In genomic region chr7:125708100-125708499, GRCm38 (mm10) we compare ENCODE assay signal across 8 mouse cellular contexts. TPM values are rescaled to one million over a fixed set of nuclear protein-coding genes. Genes with fewer than 3 reads are reported as not detected.
DNase-seq lines count a peak whose midpoint lies in the region; ATAC-seq and TF ChIP-seq lines count a peak whose summit lies in the region.

No protein-coding gene starts in this region.

- no peak for TF ChIP-seq CTCF in testis, adult 2 months (IDR thresholded peaks at IDR 0.05; ENCODE audit: control insufficient read depth, insufficient read depth, insufficient replicate concordance, low read depth, low read length)

- ATAC-seq in liver, embryonic 12.5 days = no peak
- ATAC-seq in activated CD4-positive, CD25-positive, alpha-beta regulatory T cell, adult 4 months = no peak

- 2% methylated on average over 15 of the region's 15 CpGs for WGBS in liver, embryonic 12.5 days (ENCODE audit: insufficient replicate concordance)

- TF ChIP-seq POLR2A in testis, adult 2 months (IDR thresholded peaks at IDR 0.05; ENCODE audit: control insufficient read depth, low read depth, low read length) = no peak

- peak overlapping the region; percentile 93 for H3K4me2 ChIP-seq in liver, embryonic 12.5 days

- H3K36me3 ChIP-seq in testis, adult 2 months (ENCODE audit: control insufficient read depth, insufficient read depth, low read length) = peaks cover 2% of the 10 kb centered on the region
- H3K36me3 ChIP-seq in liver, embryonic 12.5 days = peaks cover 16% of the 10 kb centered on the region

- H3K27ac ChIP-seq in testis, adult 2 months (ENCODE audit: control insufficient read depth, insufficient read depth, low read depth, low read length) = peak overlapping the region; percentile 96
- peak overlapping the region; percentile 53 for H3K27ac ChIP-seq in liver, embryonic 12.5 days

- peak overlapping the region; percentile 92 for H3K9ac ChIP-seq in liver, embryonic 12.5 days

- H3K4me3 ChIP-seq in testis, adult 2 months (ENCODE audit: control insufficient read depth, low read depth, low read length) = peak overlapping the region; percentile 100
- H3K4me3 ChIP-seq in liver, embryonic 12.5 days = peak overlapping the region; percentile 93

- no peaks in the 10 kb centered on the region for H3K27me3 ChIP-seq in testis, adult 2 months (ENCODE audit: control insufficient read depth, insufficient read depth, low read length)
- H3K27me3 ChIP-seq in liver, embryonic 12.5 days (replicated peaks) = no peaks in the 10 kb centered on the region

- no peaks in the 10 kb centered on the region for H3K9me3 ChIP-seq in liver, embryonic 12.5 days (replicated peaks)

- H3K4me1 ChIP-seq in testis, adult 2 months (ENCODE audit: control insufficient read depth, insufficient read depth, low read length) = peaks cover 2% of the 10 kb centered on the region; the same call in 1 of the 2 replicates
- H3K4me1 ChIP-seq in liver, embryonic 12.5 days = peaks cover 35% of the 10 kb centered on the region

- DNase-seq in embryo, embryonic 10 days (ENCODE audit: low spot score) = peak; percentile 32
- DNase-seq in embryo, embryonic 11 days = no peak
- no peak for DNase-seq in testis, postnatal 14 days (ENCODE audit: low spot score)
- no peak for DNase-seq in ovary, postnatal 36 days (ENCODE audit: low spot score)
- DNase-seq in T-cell, adult 2 months (ENCODE audit: low spot score) = no peak

RNA-seq across cellular contexts. Expression of gene D430042O09Rik, which starts 0.4 kb away (rescaled TPM):
- 56.6 and 57.7 TPM in 2 replicates for polyA plus RNA-seq in testis, adult 2 months (2012; rRNA removed)
- 3.4 and 3.5 TPM in 2 replicates for polyA plus RNA-seq in liver, embryonic 12.5 days (2016; fragmentation: Nextera tagmentation; extraction: Ambion mirVana)
- 1 to 10 TPM; 4.6 TPM for polyA plus RNA-seq in activated CD4-positive, CD25-positive, alpha-beta regulatory T cell, adult 4 months (2017; shearing (Covaris generic))

RNA-seq across cellular contexts. Expression of gene Gtf3c1, which starts 0.5 kb away (rescaled TPM):
- polyA plus RNA-seq in testis, adult 2 months (2012; rRNA removed) = 33.8 and 35.4 TPM in 2 replicates
- polyA plus RNA-seq in liver, embryonic 12.5 days (2016; fragmentation: Nextera tagmentation; extraction: Ambion mirVana) = 16.5 and 17.8 TPM in 2 replicates
- 10 to 100 TPM; 17.8 to 21.3 TPM for polyA plus RNA-seq in activated CD4-positive, CD25-positive, alpha-beta regulatory T cell, adult 4 months (2017; shearing (Covaris generic))

Comparison
In these comparisons a context has a peak if more than half of its experiments do, and no peak if none do; other contexts are left out.
1. RNA of gene D430042O09Rik, which starts 0.4 kb away (polyA plus RNA-seq): 56.6 to 57.7 TPM in testis, adult 2 months; 4.6 TPM in activated CD4-positive, CD25-positive, alpha-beta regulatory T cell, adult 4 months and 3.4 to 3.5 TPM in liver, embryonic 12.5 days; every median in the first group is over 10 times any median in the second.